Mouse (Mus musculus) layer of hippocampus, adult 18-20 months (tissue): ENCODE measurements around the gene Map3k20. TPM values are rescaled to one million over a fixed set of nuclear protein-coding genes. Genes with fewer than 3 reads are reported as not detected.

Source experiments
- DNase-seq, 2 experiments: peaks; one replicate each; pipeline ENCODE4 v3.0.0; 2022; ENCODE audit warnings: low spot score in 2 of 2
- total RNA-seq, 2 experiments: library from RNA; stranded (reverse); gene quantifications; 2 replicates each; pipeline ENCODE4 v1.2.3; 2021

Map3k20 gene
- total RNA-seq, 2 experiments from 2014 or later: 12.6 to 16.8 TPM

DNA sequence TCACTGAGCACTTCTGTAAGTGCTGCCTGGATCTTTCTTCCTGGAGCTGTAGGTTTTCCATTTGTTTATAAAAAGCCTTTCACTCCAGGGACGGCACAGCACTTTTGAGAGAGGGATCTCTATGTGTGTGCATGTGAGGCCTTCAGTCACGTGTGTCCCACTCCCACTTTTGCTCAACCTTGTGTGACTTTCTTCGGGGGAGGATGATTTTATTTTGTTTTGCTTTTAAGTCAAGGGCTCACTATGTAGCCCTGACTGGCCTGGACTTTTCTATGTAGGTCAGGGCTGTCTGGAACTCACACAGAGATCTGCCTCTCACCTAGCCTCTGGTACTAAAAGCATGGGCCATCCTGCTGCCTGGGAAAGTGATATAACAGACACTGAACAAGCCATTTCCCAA lies 88.6 kb downstream of the Map3k20 start:
- no peak for DNase-seq

DNA sequence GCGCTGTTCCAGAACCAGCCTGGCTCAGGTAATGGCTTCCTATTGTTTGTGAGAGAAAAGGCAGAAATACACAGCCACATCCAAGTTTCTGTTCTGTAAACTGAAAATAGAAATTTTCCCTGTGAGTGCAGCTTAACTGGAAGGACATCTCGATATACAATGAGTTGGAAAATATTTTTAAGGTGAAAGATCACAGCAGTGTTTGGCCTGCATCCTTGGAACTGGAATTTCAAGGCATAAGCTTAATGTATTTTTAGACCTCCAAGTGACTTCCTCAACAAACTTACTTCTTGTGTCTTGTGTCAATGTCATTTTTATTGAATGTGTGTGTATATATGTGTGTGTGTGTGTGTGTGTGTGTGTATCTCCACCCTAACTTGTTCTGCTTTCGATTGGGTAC lies 90.4 kb downstream of the Map3k20 start:
- DNase-seq: no peak

DNA sequence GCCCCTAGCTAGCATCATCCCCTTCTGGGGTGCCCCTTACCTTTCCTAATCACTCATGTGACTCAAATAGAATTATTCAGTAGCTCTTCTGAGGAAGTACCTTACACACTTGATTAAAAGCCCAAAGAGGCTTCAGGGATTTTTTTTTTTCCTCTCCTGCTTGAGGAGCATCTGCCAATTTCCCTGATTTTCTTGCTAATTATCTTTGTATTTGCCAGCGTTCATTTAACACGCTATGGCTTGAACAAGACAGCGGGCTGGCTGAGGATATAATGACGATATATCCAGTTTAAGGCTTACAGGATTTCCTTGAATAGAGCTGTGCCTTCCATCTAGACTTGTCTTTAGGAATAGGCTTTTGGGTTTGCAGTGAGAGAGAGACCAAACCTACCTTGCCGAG lies 91.5 kb downstream of the Map3k20 start:
- DNase-seq: no peak

DNA sequence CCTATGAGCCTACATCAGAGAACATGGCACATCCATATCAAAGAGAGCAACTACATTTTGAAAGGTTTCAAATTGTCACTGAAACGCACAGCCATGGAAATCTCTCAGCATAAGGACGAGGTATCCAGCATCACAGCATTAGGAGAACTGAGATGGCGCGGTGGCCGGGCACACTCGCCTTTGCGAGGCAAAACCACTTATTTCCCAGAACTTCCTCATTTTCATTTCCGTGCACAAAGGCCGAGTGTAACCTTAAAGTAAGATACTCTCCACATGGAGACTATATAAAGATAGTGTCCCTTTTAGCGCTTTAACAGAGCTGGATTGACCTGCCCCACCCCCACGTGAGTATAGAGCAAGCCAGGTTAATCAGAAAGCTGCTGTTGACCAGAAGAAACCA lies 94.0 kb downstream of the Map3k20 start:
- DNase-seq: no peak

DNA sequence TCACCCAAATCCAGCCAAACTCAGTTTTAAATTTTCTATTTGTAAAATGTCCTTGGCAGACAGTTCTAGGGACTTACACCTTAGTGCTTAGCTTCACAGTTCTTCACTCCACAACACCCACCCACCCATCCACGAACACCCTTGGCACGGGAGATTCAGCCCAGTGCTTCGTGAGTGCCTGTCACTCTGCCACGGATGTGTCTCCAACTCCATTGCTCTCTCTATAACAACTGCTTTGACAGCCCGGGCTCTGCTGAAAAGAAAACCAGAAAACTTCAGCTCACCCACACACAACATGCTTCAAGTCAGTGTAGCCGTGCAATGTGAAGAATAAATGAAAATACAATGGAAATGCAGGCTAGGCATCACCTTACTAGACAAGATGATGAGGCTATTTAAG lies 97.2 kb downstream of the Map3k20 start:
- DNase-seq: peak; percentile 17 to 55

DNA sequence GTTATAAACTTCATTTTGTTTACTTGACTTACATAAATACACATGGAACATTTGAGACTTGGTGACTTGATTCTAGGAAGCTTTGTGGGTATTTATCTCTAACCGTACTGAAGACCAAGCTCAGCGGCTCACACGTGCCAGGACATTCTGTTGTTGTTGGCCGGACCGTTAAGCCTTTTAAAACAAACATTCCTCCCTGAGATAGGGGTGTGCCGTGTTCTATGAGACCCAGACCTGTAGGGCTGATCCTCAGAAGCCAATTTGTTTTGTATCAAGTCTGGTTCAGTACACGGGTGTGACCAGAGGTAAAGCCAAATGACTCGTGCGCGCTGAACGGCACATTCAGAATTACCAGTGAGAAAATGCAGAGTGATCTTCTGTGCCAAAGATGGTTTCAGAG lies 97.9 kb downstream of the Map3k20 start:
- DNase-seq: no peak

DNA sequence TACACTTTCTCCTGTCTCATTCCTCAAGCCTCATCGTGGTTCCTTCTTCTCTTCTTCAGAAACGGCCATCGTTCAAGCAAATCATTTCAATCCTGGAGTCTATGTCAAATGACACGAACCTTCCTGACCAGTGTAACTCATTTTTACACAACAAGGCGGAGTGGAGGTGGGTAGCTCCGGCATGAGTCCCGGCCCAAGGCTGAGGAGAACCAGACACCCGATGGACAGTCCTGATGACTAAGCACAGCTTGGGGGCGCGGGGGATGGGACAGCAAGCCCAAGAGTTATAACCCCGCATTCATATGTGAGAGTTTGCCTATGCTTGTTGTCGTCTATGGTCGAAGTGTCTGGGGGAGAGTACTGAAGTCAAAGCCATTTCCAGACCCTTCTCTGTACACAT lies 104.0 kb downstream of the Map3k20 start:
- DNase-seq: no peak

DNA sequence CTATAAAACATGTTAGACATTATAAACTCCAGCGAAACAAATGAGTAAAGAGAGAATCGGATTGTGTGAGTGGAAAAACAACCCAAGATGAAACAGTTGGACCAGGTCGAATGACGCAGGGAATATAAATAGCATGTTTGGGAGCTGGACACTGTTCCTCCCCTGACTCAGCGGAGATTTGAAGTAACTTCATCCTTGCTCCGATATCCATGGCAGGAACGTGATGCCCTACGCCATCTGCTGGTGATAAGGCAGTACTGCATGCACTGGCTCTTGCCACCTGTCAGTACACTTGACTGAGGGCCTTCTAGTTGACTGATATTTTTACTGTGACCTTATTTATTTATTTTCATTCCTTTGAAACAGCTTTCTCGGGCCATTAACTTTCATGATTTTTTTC lies 104.5 kb downstream of the Map3k20 start:
- peak; percentile 64 to 92 for DNase-seq

DNA sequence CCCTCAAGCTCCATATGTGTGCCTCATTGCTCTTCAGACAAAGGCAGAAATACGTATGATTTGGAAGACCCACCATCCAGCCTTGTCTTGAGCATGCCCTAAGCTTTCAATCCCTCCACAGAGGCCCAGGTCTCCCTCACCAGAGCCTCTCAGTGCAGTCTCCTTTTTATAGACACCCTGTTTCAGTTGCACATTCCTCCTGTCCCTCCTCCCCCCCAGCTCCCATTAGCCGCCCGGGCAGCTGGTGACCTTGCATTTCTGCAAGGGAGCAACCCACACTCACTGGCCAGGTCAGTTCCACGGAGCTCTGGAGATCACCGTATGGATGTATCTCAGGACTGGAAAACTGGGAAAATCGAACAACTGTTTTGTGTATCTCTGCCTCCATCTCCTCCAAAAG lies 105.0 kb downstream of the Map3k20 start:
- DNase-seq: no peak

DNA sequence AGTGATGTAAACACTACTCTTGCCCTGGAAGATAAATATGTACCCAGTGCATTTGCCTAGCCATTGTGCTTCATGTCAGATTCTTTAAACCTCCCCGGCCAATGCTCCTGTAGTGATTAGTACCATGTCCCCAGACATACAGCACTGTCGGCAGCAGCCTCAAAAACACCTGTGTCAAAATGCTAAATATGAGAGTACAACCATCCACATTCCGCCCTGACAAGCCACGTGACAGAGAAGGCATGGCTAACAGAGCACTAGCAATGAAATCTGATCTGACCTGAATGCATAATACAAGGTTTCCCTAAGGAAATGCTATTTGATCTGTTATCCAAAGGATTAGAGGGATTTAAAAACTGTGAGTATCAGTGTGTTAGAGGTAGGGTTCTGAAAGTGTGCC lies 105.6 kb downstream of the Map3k20 start:
- DNase-seq: no peak

DNA sequence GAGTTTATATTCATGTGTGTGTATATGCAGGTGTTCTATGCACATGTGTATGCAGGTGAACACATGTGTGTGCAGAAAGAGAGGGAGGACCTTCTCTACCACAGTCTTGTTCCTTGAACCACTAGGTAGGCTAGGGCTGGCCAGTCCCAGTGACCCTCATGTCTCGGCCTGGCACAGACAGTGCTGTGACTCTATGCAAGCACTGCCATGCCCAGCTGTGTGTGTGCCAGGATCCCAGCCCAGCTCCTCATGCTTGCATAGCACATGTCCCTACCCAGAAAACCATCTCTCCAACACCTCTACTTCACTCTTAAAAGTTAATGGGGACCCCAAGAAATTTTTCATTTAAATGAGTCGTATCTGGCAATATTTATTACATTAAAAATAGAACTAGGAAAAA lies 106.3 kb downstream of the Map3k20 start:
- no peak for DNase-seq

DNA sequence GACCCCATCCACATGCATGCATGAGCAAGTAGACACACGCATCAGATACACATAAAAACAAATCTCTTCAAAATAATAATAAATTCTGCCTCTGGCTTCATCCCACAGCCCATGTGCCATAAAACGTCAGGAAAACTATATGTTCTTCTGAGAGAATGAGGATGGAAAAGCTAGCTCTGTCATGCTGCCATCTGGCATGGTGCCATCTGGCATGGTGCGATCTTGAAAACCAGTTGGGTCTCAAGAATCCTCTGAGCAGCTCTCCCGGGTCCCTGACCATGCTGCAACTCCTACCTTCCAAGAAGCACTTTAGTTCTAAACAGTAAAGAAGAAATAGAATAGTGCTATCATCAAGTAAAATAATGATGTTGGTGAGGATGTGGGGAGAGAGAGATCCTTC lies 106.9 kb downstream of the Map3k20 start:
- DNase-seq: no peak

DNA sequence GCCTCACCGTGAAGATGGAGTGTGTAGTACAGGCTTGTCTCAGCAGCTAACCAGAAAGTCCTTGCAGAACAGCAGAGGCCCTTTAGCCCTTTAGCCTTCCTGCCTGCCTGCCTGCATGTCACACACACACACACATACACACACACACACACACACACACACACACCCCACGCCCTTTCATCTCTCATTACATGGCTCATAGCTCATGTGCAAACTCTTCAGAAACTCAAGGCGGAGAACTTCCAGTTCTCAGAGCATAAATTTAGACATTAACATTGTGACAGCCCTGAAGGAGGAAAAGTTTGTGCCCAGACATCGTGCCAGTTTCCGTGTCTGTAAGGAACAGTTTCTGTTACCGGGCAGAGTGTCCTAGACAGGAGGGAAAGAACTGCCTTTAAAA lies 111.5 kb downstream of the Map3k20 start:
- no peak for DNase-seq

DNA sequence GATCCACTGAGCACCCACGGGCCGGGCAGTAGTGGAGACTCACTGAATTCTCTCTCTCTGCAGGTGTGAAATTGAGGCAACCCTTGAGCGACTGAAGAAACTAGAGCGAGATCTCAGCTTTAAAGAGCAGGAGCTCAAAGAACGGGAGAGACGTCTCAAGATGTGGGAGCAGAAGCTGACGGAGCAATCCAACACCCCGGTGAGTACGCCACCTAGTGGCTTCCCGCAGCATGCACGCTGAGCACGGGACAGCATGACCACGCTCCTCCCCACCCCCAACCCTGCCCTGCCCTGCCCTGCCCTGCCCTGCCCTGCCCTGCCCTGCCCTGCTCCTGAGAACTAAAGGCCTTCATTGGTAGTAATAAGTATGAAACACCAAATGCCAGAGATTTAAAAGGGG lies 112.8 kb downstream of the Map3k20 start:
- peak in 1 of 2 experiments; percentile 18 for DNase-seq

DNA sequence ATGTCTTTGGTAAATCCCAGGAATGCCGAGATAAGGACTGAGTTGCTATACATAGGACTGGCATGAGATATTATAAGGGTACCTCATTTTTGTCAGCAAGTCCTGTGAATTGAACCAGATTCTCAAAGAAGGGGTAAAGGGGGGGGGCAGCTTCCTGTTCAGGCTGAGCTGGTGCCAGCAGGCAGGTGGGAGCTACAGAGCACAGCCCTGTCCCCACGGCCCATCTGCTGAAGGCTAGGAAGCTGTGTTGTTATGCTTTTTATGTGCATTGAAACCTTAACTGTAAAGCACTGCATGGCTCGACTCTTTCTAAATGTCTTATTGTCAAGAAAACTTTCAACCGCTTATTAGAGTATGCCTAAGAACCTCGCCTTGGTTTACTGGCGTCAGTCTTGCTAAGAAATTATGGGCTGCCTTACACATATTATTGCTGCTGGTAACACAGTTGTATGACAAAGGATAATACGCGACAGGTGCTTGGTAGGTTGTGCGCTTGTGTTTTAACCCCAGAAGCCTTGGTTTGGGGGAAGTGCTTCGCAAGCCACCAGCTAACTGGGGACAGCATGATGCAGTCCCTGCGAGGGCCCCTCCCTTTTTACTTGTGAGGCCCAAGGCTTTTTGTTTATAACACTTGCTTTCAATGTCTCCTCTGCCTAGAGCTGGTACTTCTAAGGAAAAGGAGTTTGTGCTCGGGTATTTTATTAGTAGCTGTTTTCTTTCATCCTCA lies 114.2 kb downstream of the Map3k20 start:
- DNase-seq: no peak

DNA sequence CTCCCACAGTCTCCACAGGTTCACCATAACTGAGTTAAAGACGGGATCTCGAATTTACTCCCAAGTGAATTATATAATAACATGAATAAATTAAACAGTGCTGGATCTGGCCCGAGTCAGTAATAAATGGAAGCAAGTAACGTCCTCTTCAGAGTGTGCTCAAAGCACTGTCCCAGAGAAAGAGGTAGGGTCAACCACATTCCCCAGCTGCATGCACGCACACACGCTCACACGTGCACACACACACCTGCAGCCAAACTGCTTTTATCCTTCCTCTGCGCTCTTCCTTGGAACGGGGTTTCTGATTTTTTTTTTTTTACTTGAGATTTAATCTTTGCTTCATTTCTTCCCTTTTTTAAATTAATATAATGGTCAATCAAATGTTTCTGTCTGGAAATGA lies 115.9 kb downstream of the Map3k20 start:
- no peak for DNase-seq

DNA sequence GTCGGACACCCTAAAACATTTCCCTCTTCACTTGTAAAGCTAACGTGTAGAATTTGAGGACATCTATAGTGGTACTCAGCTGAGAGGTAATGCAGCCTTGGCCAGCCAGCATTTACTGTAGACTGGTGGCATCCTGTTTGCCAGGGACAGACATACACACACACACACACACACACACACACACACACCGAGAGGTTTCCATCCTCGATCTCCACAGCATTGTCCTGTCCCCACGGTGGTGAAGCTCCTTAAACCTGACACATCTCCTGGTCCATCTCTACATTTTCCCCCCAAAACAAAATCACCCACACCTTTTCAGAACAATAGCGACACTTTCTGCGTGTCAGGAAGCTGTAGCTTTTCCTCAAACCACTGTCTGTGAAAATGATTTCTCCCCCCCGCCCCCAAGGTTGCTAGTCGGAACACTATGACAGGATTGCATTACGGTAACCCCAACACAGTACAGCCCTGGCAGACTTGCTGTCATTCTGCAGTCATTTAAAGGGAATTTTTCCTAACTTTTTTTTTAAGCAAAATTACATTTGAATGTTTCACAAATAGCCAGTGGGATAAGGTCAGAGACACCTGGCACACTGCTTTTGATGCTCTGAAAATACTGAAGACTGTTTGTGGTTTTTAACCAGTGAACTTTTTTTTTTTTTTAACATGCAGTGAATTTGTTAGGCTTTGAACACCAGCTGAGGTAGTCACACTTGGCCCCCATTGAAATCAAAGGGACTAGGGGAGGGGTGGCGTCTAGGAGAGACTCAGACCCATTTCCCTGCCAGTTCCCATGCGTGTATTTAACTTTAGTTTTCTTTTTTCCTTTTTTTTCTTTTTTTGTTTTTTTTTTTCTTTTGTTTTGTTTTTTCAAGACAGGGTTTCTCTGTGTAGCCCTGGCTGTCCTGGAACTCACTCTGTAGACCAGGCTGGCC lies 120.5 kb downstream of the Map3k20 start:
- DNase-seq: no peak

DNA sequence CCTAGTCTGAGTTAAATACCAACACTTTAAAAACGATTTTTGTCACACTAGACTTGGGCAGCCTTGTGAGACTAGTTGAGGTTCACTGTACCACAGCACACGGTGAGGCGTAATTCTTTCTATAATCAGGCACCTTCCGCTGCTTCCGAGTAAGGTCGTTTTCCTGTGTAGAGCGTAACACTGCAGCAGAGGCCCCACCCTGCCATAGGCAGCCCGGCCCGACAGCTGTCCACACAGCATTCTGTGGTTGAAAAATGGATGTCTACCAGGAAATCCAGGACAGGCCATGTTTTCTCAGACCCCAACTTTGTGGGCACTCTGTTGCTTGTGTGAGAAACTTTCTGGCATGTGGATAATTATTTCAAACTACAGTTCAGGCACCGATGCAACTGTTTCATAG lies 121.3 kb downstream of the Map3k20 start:
- no peak for DNase-seq

DNA sequence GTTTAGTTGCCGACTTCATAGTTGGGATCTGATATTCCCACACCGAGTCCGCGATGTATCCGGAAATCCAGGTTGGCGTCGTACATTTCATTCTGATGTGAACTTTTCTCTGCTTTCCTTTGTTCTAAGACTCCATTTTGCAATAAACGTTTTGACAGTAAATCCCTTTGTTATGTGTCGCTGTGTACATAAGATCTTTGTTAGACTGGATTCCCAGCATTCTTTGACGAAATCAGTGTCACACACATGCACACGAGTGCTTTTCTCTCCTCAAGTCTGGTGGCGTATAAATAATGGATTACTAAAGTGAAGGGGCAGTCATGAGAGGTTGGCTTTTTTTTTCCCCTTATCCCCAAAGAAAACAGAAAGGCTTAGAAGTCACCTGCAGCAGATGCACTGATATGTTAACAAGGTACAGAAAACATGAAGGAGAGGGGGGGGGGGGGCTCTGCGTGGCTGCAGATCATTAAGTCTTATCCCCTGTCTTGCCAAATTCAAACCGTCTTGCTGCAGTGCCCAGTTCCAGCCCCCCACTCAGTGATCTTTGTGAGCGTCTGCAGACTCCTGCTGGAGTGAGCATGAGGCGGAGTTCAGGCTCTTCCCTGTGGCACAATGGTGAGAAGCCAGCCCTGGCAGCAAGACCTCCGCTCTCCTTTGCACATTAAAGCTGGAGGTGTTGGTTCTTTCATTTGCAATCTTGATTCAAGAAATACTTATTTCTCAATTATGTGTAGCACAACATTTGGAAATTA lies 122.1 kb downstream of the Map3k20 start:
- no peak for DNase-seq

DNA sequence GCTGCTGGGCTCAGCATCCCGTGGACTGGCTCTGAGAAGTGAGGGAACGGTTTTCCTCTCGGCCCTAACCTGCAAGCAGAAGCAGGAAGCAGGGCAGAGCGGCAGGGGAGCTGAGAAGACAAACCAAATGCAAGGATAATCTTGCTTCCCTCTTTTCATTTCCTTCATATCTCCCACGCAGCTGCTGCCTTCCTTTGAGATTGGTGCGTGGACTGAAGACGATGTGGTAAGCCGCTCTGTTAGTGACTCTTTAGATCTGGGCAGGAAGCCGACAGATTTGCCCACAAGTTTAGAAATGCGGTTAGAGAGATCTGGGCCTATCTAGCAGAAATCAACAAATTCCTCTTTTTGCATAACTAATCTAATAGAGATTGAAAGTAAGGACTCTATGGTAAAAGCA lies 124.5 kb downstream of the Map3k20 start:
- peak; percentile 15 to 34 for DNase-seq

DNA sequence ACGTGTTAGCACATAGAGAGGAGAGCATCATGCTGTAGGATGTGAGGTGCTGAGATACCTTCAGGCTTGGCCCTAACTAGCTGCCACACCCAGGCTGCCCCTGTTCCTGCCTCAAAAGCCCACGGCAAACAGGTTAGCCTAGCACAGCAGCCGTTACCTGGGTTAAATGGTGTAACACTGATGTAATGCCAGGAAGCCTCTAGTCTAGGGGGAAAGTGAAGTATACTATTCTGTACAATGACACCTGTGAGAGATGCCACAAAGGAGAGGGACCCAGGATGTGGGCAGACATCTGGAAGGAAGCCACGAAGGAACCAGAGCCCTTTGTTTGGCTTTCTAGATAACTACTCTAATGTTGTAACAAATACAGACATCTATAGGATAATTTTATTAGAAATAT lies 126.8 kb downstream of the Map3k20 start:
- no peak for DNase-seq

DNA sequence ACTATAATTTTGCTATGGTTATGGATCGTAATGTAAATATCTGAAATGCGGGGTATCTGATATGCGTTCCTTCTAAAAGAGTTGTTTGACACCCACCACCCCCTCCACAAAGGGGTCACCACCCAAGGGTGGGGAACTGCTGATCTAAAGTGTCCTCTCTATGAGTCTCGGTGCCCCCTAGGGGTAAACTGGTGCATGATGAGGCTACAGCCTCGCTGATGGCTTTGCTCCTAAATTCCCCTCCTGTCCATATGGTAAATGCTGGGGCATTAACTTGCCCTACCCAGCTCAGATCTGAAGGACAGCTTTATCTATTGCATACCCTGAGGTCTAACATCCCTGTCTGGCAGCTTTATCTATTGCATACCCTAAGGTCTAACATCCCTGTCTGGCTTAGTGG lies 130.0 kb downstream of the Map3k20 start:
- DNase-seq: no peak
